Mouse (Mus musculus) stomach, embryonic 15.5 days (tissue): Measurements from ENCODE around the gene Dnmbp. TPM values are rescaled to one million over a fixed set of nuclear protein-coding genes. Genes with fewer than 3 reads are reported as not detected.
A peak's percentile ranks its signal among the peaks of the same experiment; 100 is the strongest.
"Not testable (repeated sequence)": the region's sequence is repeated elsewhere in the genome, so short reads cannot be mapped to it uniquely, and the experiment has no call there.

ENCODE experiments used
- ATAC-seq: fragments of 200-750 bp; cut with Nextera tagmentation; 2 replicates; pipeline ENCODE4 v1.8.0; 2017; ENCODE audit warnings: low read depth, moderate number of reproducible peaks, moderate TSS enrichment; ENCODE audit not compliant: insufficient read depth, low FRiP score
- H3K27ac ChIP-seq: fragments of 300-500 bp; sonication (generic); 2 replicates; pipeline ENCODE4 v1.5.1; 2015; ENCODE audit warnings: mild to moderate bottlenecking, inconsistent platforms
- H3K27me3 ChIP-seq: fragments of 300-500 bp; sonication (generic); replicated peaks from 2 replicates; pipeline ENCODE4 v1.6.1; 2015; ENCODE audit warnings: inconsistent platforms
- H3K36me3 ChIP-seq: fragments of 300-500 bp; sonication (generic); 2 replicates; pipeline ENCODE4 v1.6.1; 2015; ENCODE audit warnings: inconsistent platforms
- H3K4me1 ChIP-seq: fragments of 300-500 bp; sonication (generic); 2 replicates; pipeline ENCODE4 v1.6.1; 2015; ENCODE audit warnings: inconsistent platforms
- H3K4me2 ChIP-seq: fragments of 300-500 bp; sonication (generic); 2 replicates; pipeline ENCODE4 v1.6.1; 2015; ENCODE audit warnings: mild to moderate bottlenecking, inconsistent platforms
- H3K4me3 ChIP-seq: fragments of 300-500 bp; sonication (generic); replicated peaks from 2 replicates; pipeline ENCODE4 v1.5.1; 2015; ENCODE audit warnings: inconsistent platforms
- H3K9ac ChIP-seq: fragments of 300-500 bp; sonication (generic); 2 replicates; pipeline ENCODE4 v1.6.1; 2015; ENCODE audit warnings: inconsistent platforms
- H3K9me3 ChIP-seq: fragments of 300-500 bp; sonication (generic); 2 replicates; pipeline ENCODE4 v1.6.1; 2016; ENCODE audit warnings: inconsistent platforms
- WGBS: fragments of 180-500 bp; shearing (Covaris S2); methylation state at CpG from one replicate; pipeline ENCODE4 v1.1.7; 2015; 5-methylcytosine and 5-hydroxymethylcytosine counted together
- polyA plus RNA-seq: library from polyadenylated mRNA; unstranded; fragments of >200 nt; fragmentation: Nextera tagmentation; extraction: Ambion mirVana; gene quantifications from 2 replicates; pipeline ENCODE4 v1.2.1, GENCODE M21; 2015

Dnmbp gene
- polyA plus RNA-seq, 1 experiment from 2014 or later: 29.9 TPM

DNA sequence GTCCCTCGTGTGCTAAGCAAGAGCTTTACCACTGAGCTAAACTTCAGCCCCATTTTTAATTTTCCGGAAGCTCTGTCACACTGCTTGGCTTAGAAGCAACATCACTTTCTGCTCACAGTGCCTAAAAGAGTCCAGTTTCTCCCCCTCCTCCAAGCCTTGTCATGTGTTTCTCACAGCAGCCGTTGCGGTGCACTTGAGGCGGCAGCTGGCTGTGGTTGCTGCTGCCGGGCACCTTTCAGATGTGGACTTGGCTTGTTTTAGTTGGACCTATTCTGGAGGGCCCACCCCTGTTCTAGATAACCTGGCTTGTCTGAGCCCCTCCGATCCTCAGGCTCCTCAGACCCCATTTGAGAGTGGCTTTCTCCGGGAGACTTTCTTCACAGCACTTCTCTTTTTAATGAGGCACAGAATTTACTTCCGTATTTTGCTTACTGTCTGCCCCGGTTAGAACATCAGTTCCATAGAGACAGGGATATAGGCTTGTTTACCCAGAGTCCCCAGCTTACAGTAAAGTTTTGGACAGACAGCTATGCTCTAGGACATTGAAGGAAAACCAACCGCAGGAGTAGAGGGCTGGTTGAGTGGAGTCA, 25.6 kb upstream of the Dnmbp start:
- no peaks in the 10 kb centered on the region for H3K9me3 ChIP-seq
- H3K4me3 ChIP-seq: no peak overlapping the region
- no peak for ATAC-seq
- no peak overlapping the region for H3K9ac ChIP-seq
- H3K36me3 ChIP-seq: no peaks in the 10 kb centered on the region
- no peaks in the 10 kb centered on the region for H3K27me3 ChIP-seq
- H3K27ac ChIP-seq: no peak overlapping the region
- no peaks in the 10 kb centered on the region for H3K4me1 ChIP-seq
- WGBS: 79% methylated on average over 11 of the region's 11 CpGs
- H3K4me2 ChIP-seq: no peak overlapping the region

DNA sequence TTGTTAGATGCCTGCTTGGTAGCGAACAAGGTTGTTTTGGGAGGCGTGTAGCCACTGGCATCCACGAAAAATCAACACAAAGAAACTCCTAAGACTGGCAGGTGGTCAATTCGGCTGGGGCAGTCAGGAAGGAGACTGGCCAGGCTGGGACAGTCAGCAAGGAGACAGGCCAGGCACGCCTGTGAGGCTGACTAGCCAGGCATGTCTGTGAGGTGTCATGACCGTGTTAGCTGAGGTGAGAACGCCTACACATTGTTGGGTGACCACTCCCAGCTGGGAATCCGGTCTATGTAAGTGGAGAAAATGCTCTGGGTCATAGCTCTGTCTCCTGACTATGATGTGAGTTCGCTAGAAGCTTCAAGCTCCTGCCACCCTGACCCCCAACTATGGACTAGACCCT, 22.8 kb upstream of the Dnmbp start:
- Histone ChIP-seq H3K9ac (no peak overlapping the region), H3K27me3 (no peaks in the 10 kb centered on the region), H3K27ac (no peak overlapping the region), H3K36me3 (no peaks in the 10 kb centered on the region), H3K4me2 (no peak overlapping the region), H3K4me3 (no peak overlapping the region), H3K9me3 (no peaks in the 10 kb centered on the region), H3K4me1 (no peaks in the 10 kb centered on the region)
- 72% methylated on average over 9 of the region's 9 CpGs for WGBS
- no peak for ATAC-seq

DNA sequence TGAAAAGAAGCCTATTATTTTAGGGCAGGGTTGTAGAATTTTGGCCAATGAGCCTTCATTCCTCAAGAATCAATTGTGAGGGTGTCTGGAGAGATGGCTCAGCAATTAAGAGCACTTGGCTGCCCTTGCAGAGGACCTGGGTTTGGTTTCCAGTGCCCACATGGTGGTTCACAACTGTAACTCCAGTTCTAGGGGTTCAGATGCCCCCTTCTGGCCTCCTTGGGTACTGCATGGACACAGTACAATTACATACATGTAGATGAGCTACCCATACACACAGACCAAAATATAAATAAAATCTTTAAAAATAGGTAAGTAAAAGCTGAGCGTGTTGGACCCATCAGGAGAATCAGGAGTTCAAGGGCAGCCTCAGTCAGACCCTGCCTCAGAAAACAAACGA, 21.2 kb upstream of the Dnmbp start:
- Histone ChIP-seq H3K4me1 (no peaks in the 10 kb centered on the region), H3K36me3 (no peaks in the 10 kb centered on the region), H3K27me3 (no peaks in the 10 kb centered on the region), H3K4me2 (no peak overlapping the region), H3K27ac (no peak overlapping the region), H3K9me3 (no peaks in the 10 kb centered on the region), H3K9ac (no peak overlapping the region), H3K4me3 (no peak overlapping the region)
- WGBS: 79% methylated on average over 2 of the region's 2 CpGs
- no peak for ATAC-seq

DNA sequence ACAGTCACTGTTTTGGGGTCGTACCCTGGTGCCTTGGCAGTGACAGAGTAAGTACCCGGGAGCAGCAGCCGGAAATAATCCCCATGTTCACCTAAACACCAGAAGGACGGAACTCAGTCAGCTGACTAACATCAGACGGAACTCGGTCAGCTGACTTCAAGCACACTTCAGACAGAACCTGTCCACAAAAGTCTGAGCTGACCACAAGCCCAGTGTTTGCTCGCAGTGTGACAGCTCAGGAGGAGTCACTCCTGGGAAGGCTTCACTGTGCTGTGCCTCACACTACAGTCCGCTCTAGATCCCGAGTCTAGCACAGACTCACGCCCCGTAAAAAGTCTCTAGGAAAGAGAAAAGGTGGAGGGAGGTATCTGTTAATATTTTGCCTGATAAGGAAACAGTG, 20.0 kb upstream of the Dnmbp start:
- no peak for ATAC-seq
- Histone ChIP-seq H3K4me2 (no peak overlapping the region), H3K27ac (no peak overlapping the region), H3K4me1 (no peaks in the 10 kb centered on the region), H3K36me3 (no peaks in the 10 kb centered on the region), H3K9ac (no peak overlapping the region), H3K9me3 (no peaks in the 10 kb centered on the region), H3K4me3 (no peak overlapping the region), H3K27me3 (no peaks in the 10 kb centered on the region)
- 82% methylated on average over 11 of the region's 11 CpGs for WGBS

DNA sequence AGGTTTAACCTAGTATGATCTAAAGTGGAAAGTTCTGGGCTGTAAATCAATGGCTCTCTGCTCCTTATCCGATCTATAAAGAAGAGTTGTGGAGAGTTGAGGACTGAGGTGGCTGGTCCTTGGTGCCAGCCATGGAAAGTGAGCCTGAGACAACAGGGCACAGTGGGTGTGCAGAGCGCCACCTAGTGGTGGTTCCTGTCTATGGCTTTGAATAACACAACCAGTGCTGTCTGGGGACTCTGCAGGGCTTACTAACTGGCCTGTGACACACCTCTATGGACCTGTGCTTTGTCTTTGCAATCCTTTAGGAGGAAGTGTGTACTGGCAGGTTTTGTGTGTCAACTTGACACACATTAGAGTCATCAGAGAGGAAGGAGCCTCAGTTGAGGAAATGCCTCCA, 19.2 kb upstream of the Dnmbp start:
- ATAC-seq: peak; percentile 67

DNA sequence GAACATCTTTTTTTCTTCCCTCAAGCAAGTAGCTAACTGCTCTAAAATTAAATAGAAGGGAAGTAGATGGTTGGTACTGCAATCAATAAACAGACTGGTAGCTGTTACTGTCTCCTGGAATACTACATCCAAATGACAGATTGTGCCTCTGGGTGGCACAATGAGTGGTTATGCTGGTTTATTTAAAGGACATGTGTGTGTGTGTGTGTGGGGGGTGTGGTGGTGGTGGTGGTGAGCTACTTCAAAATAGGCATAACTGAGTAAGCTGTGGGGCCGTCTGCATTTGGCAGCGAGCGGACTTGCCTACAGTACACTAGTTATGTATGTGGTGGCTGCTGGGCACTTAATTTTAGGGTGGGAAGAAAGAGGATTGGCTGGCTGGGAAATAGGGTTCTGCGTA, 17.9 kb upstream of the Dnmbp start:
- Histone ChIP-seq H3K9me3 (no peaks in the 10 kb centered on the region), H3K27me3 (no peaks in the 10 kb centered on the region), H3K9ac (no peak overlapping the region), H3K36me3 (no peaks in the 10 kb centered on the region), H3K4me1 (no peaks in the 10 kb centered on the region), H3K4me3 (no peak overlapping the region), H3K4me2 (no peak overlapping the region), H3K27ac (no peak overlapping the region)
- no peak for ATAC-seq
- 78% methylated on average over 4 of the region's 4 CpGs for WGBS

More for the DNA sequence above, 19.2 kb upstream of the Dnmbp start:
- WGBS: 19% methylated on average over 2 of the region's 2 CpGs
- H3K27me3 ChIP-seq: no peaks in the 10 kb centered on the region
- no peak overlapping the region for H3K27ac ChIP-seq
- no peaks in the 10 kb centered on the region for H3K4me1 ChIP-seq
- no peak overlapping the region for H3K4me3 ChIP-seq
- no peak overlapping the region for H3K9ac ChIP-seq
- H3K4me2 ChIP-seq: no peak overlapping the region
- no peaks in the 10 kb centered on the region for H3K9me3 ChIP-seq
- no peaks in the 10 kb centered on the region for H3K36me3 ChIP-seq

DNA sequence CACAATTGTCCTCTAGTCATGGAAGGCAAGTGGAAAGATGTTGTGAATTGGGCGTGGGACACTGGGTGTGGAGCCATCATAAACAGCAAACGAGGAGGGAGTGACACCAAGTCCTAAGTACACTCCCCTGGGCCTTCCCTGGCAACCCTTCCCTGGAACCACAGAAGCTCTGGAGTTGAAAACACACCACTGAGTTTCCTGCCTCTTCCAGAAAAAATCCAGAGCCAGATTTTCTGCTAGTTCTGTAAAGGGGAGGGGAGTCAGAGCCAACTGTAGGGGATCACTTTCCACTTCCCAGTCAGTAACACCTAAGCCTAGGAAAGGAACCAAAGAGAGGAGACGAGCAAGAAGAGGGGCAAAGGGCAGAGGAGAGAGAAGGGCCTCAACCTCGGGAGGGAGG, 17.4 kb upstream of the Dnmbp start:
- H3K36me3 ChIP-seq: no peaks in the 10 kb centered on the region
- H3K27me3 ChIP-seq: no peaks in the 10 kb centered on the region
- no peak overlapping the region for H3K4me2 ChIP-seq
- H3K4me3 ChIP-seq: no peak overlapping the region
- H3K9me3 ChIP-seq: no peaks in the 10 kb centered on the region
- no peak overlapping the region for H3K27ac ChIP-seq
- no peaks in the 10 kb centered on the region for H3K4me1 ChIP-seq
- 27% methylated on average over 4 of the region's 4 CpGs for WGBS
- no peak for ATAC-seq
- no peak overlapping the region for H3K9ac ChIP-seq

DNA sequence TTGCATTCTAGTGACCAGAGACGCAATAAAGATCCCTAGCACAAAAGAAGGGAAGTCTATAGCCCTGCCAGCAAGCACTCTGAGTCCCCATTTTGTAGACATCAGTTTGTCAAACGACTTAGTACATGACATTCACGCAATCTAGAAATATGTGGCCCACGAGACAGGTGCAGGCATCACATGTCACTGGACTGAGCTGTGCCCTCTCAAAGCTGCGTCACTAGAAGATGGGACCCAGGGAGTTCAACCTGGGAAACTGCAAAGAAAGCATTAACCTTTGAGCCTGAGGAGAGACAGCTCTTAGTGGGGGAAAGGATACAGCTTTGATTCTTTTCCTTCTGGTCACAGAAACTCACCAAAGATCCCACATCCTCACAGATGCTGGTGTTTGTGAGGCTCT, 15.3 kb upstream of the Dnmbp start:
- Histone ChIP-seq H3K9ac (no peak overlapping the region), H3K27me3 (no peaks in the 10 kb centered on the region), H3K4me3 (no peak overlapping the region), H3K36me3 (no peaks in the 10 kb centered on the region), H3K27ac (no peak overlapping the region), H3K4me1 (no peaks in the 10 kb centered on the region), H3K9me3 (no peaks in the 10 kb centered on the region), H3K4me2 (no peak overlapping the region)
- no peak for ATAC-seq
- 70% methylated on average over 5 of the region's 5 CpGs for WGBS

DNA sequence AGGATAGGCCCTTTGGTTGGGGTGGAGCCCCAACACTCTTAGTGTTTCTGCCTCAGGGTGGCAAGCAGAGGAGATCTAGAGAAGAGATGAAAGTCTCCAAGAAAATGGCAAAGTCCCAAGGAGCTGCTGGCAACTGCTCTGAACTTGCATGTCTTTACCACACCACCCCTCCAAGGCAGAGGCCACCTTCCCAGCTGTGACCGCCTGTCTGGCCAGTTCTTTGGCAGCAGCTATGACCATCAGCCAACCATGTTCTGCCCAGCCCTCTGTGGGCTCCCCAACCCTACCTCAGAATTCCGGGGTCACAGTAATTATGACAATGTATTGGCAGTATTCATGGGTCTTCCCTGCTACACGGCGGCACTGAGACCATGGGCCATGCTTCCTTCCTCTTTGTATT, 14.9 kb upstream of the Dnmbp start:
- Histone ChIP-seq H3K27me3 (no peaks in the 10 kb centered on the region), H3K27ac (no peak overlapping the region), H3K4me2 (no peak overlapping the region), H3K36me3 (no peaks in the 10 kb centered on the region), H3K9me3 (no peaks in the 10 kb centered on the region), H3K9ac (no peak overlapping the region), H3K4me1 (no peaks in the 10 kb centered on the region), H3K4me3 (no peak overlapping the region)
- no peak for ATAC-seq
- 83% methylated on average over 4 of the region's 4 CpGs for WGBS

DNA sequence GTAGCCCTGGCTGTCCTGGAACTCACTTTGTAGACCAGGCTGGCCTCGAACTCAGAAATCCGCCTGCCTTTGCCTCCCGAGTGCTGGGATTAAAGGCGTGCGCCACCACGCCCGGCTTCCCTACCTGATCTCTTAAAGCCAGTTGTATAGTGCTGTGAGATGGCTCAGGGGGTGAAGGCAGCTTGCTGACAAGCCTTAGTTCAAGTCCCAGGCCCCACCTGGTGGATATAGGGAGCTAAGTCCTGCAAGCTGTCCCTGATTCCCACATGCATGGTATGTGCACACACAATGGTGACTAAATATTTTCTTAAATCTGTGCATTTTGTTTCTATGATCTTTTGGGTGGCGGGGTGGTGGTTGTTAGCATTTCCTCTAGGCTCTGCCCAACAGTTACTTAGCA, 12.9 kb upstream of the Dnmbp start:
- not testable (repeated sequence) for H3K9ac ChIP-seq, H3K4me2 ChIP-seq, H3K36me3 ChIP-seq, H3K9me3 ChIP-seq, H3K27me3 ChIP-seq, ATAC-seq, H3K27ac ChIP-seq, H3K4me1 ChIP-seq, H3K4me3 ChIP-seq
- WGBS: 74% methylated on average over 8 of the region's 8 CpGs

DNA sequence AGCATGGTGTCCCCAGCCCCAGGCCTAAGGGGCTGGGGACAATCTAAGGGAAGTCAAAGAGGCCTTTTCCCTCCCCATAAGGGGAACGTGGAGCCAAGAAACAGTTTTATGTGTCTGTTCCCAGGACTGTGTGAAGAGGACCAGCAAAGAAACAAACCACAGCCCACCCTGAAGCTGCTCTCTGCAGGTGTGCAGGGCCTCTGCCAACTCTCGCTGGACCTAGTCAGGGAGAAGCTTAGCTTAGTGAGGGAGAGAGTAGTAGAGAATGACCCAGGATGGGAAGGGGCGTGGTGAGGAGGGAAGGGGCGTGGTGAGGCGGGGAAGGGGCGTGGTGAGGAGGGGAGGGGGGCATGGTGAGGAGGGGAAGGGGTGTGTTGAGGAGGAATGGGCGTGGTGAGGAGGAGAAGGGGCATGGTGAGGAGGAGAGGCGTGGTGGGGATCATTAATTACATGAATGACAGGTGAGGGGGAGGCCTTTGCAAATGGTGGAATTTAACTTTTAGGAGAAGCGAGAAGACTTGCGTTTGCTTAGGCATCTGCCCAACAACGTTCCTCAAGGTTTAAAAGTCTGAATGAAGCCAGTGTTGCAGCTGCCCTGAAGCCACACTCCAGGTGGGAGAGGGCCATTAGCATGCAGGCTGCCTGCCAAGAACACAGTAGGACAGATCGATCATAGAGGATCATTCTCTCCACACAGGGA, 9.3 kb upstream of the Dnmbp start:
- H3K9me3 ChIP-seq: no peaks in the 10 kb centered on the region
- no peaks in the 10 kb centered on the region for H3K27me3 ChIP-seq
- no peak overlapping the region for H3K9ac ChIP-seq
- H3K4me3 ChIP-seq: no peak overlapping the region
- peaks cover 8% of the 10 kb centered on the region; the same call in 1 of the 2 replicates for H3K4me1 ChIP-seq
- H3K27ac ChIP-seq: no peak overlapping the region
- H3K36me3 ChIP-seq: no peaks in the 10 kb centered on the region
- peak; percentile 58 for ATAC-seq
- WGBS: 8% methylated on average over 12 of the region's 12 CpGs
- H3K4me2 ChIP-seq: peak overlapping the region; percentile 34

DNA sequence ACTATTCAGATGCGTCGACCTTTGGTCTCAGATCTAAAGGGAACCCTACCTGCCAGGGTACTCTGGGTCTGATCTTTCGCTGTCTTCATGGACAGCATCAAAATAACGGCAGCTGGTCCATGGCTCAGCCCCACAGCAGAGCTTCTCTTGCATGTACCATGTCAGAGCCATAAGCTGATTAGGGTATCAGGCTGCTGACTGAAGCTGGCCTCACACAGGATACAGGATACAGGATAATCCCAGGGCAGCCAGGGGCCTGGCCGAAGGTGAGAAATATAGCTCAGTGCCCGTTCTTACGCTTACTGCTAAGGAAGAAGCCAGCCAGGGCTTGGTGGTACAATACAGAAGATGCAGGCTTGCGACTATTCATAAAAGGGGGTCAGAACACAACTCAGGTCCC, 4.6 kb upstream of the Dnmbp start:
- Histone ChIP-seq H3K9ac (no peak overlapping the region), H3K9me3 (no peaks in the 10 kb centered on the region), H3K27ac (no peak overlapping the region), H3K27me3 (no peaks in the 10 kb centered on the region), H3K4me2 (no peak overlapping the region), H3K36me3 (no peaks in the 10 kb centered on the region), H3K4me3 (no peak overlapping the region), H3K4me1 (peaks cover 6% of the 10 kb centered on the region; the same call in 1 of the 2 replicates)
- ATAC-seq: no peak
- WGBS: 85% methylated on average over 8 of the region's 8 CpGs

DNA sequence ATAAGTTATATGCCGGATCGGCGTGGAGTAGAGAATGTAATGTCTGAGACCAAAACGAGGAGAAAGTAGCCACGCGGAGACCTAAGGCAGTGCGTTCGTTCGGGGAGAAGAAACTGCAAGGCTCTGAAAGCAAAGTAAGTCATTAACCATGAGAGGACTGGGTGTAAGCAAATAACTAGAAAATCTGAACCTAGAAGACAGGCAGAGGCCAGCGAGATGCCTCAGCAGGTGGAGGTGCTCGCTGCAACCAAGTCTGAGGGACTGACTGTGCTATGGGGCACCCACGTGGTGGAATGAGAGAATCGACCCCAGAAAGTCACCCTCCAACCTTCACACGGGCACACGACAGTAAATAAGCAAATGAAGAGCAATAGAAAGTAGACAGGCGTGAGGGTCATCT, 3.1 kb upstream of the Dnmbp start:
- Histone ChIP-seq H3K27ac (no peak overlapping the region), H3K9me3 (no peaks in the 10 kb centered on the region), H3K4me3 (no peak overlapping the region), H3K27me3 (no peaks in the 10 kb centered on the region), H3K4me2 (no peak overlapping the region), H3K4me1 (peaks cover 13% of the 10 kb centered on the region), H3K36me3 (no peaks in the 10 kb centered on the region), H3K9ac (no peak overlapping the region)
- ATAC-seq: no peak
- WGBS: 72% methylated on average over 16 of the region's 16 CpGs
